Mouse (Mus musculus): ENCODE measurements around the gene Vps18. TPM values are rescaled to one million over a fixed set of nuclear protein-coding genes. Genes with fewer than 3 reads are reported as not detected.

The Vps18 gene
- polyA plus RNA-seq, 1 experiment from 2014 or later, result 18.8 TPM

- no peaks in the 10 kb centered on the region for H3K4me1 ChIP-seq (replicated peaks; ENCODE audit: control insufficient read depth, insufficient read depth, low read length)
- H3K27me3 ChIP-seq (ENCODE audit: control insufficient read depth, insufficient read depth, low read depth, low read length), result no peaks in the 10 kb centered on the region
- H3K27ac ChIP-seq (ENCODE audit: low read length), result no peak overlapping the region
- ATAC-seq (ENCODE audit: low read depth), result no peak
- H3K9ac ChIP-seq (ENCODE audit: low read length), result no peak overlapping the region
- H3K36me3 ChIP-seq (ENCODE audit: control insufficient read depth, insufficient read depth, low read length), result no peaks in the 10 kb centered on the region
- 91% methylated on average over 23 of the region's 23 CpGs for WGBS
- H3K4me3 ChIP-seq (ENCODE audit: low read length), result no peak overlapping the region
- H3K9me3 ChIP-seq (ENCODE audit: control insufficient read depth, low read length), result no peaks in the 10 kb centered on the region
- no peak overlapping the region for H3K4me2 ChIP-seq (ENCODE audit: low read depth, low read length)
Observed at GRCm38 (mm10) chr2:119277810-119278209, 10.7 kb upstream of the Vps18 start.

GRCm38 (mm10) chr2:119281899-119282565 lies 6.5 kb upstream of the Vps18 start:
- no peak overlapping the region for H3K27ac ChIP-seq (ENCODE audit: low read length)
- H3K36me3 ChIP-seq (ENCODE audit: control insufficient read depth, insufficient read depth, low read length), result no peaks in the 10 kb centered on the region
- H3K4me3 ChIP-seq (ENCODE audit: low read length), result no peak overlapping the region
- no peaks in the 10 kb centered on the region for H3K9me3 ChIP-seq (ENCODE audit: control insufficient read depth, low read length)
- no peaks in the 10 kb centered on the region for H3K4me1 ChIP-seq (replicated peaks; ENCODE audit: control insufficient read depth, insufficient read depth, low read length)
- H3K9ac ChIP-seq (ENCODE audit: low read length), result no peak overlapping the region
- peak; percentile 78 for ATAC-seq (ENCODE audit: low read depth)
- 50% methylated on average over 7 of the region's 7 CpGs for WGBS
- no peak overlapping the region for H3K4me2 ChIP-seq (ENCODE audit: low read depth, low read length)
- H3K27me3 ChIP-seq (ENCODE audit: control insufficient read depth, insufficient read depth, low read depth, low read length), result no peaks in the 10 kb centered on the region

GRCm38 (mm10) chr2:119287372-119287771 lies 1.2 kb upstream of the Vps18 start:
- no peak overlapping the region for H3K4me2 ChIP-seq (ENCODE audit: low read depth, low read length)
- ATAC-seq (ENCODE audit: low read depth), result no peak
- H3K4me3 ChIP-seq (ENCODE audit: low read length), result no peak overlapping the region
- no peaks in the 10 kb centered on the region for H3K9me3 ChIP-seq (ENCODE audit: control insufficient read depth, low read length)
- no peak overlapping the region for H3K27ac ChIP-seq (ENCODE audit: low read length)
- H3K36me3 ChIP-seq (ENCODE audit: control insufficient read depth, insufficient read depth, low read length), result peaks cover 2% of the 10 kb centered on the region; the same call in 1 of the 2 replicates
- H3K4me1 ChIP-seq (replicated peaks; ENCODE audit: control insufficient read depth, insufficient read depth, low read length), result peaks cover 12% of the 10 kb centered on the region
- H3K27me3 ChIP-seq (ENCODE audit: control insufficient read depth, insufficient read depth, low read depth, low read length), result no peaks in the 10 kb centered on the region
- 90% methylated on average over 5 of the region's 5 CpGs for WGBS
- H3K9ac ChIP-seq (ENCODE audit: low read length), result no peak overlapping the region

- Histone ChIP-seq H3K27me3 (ENCODE audit: control insufficient read depth, insufficient read depth, low read depth, low read length) (no peaks in the 10 kb centered on the region), H3K9me3 (ENCODE audit: control insufficient read depth, low read length) (no peaks in the 10 kb centered on the region), H3K4me3 (ENCODE audit: low read length) (peak overlapping the region; percentile 65), H3K36me3 (ENCODE audit: control insufficient read depth, insufficient read depth, low read length) (peaks cover 13% of the 10 kb centered on the region), H3K27ac (ENCODE audit: low read length) (peak overlapping the region; percentile 14; the same call in 1 of the 2 replicates), H3K4me1 (replicated peaks; ENCODE audit: control insufficient read depth, insufficient read depth, low read length) (peaks cover 12% of the 10 kb centered on the region), H3K9ac (ENCODE audit: low read length) (peak overlapping the region; percentile 84), H3K4me2 (ENCODE audit: low read depth, low read length) (peak overlapping the region; percentile 88)
- WGBS, result under 1% methylated on average over 11 of the region's 11 CpGs
- peak; percentile 23 for ATAC-seq (ENCODE audit: low read depth)
Observed at GRCm38 (mm10) chr2:119289014-119289416, 475 bp downstream of the Vps18 start.

- Histone ChIP-seq H3K27me3 (ENCODE audit: control insufficient read depth, insufficient read depth, low read depth, low read length) (no peaks in the 10 kb centered on the region), H3K4me3 (ENCODE audit: low read length) (no peak overlapping the region), H3K27ac (ENCODE audit: low read length) (no peak overlapping the region), H3K4me2 (ENCODE audit: low read depth, low read length) (no peak overlapping the region), H3K9ac (ENCODE audit: low read length) (no peak overlapping the region), H3K9me3 (ENCODE audit: control insufficient read depth, low read length) (no peaks in the 10 kb centered on the region), H3K4me1 (replicated peaks; ENCODE audit: control insufficient read depth, insufficient read depth, low read length) (peaks cover 12% of the 10 kb centered on the region), H3K36me3 (ENCODE audit: control insufficient read depth, insufficient read depth, low read length) (peaks cover 32% of the 10 kb centered on the region)
- no peak for ATAC-seq (ENCODE audit: low read depth)
- 89% methylated on average over 5 of the region's 5 CpGs for WGBS
Observed at GRCm38 (mm10) chr2:119292281-119292680, 3.7 kb downstream of the Vps18 start.

- 91% methylated on average over 17 of the region's 17 CpGs for WGBS
- Histone ChIP-seq H3K27ac (ENCODE audit: low read length) (no peak overlapping the region), H3K27me3 (ENCODE audit: control insufficient read depth, insufficient read depth, low read depth, low read length) (no peaks in the 10 kb centered on the region), H3K36me3 (ENCODE audit: control insufficient read depth, insufficient read depth, low read length) (peaks cover 37% of the 10 kb centered on the region), H3K9me3 (ENCODE audit: control insufficient read depth, low read length) (no peaks in the 10 kb centered on the region), H3K4me2 (ENCODE audit: low read depth, low read length) (no peak overlapping the region), H3K4me3 (ENCODE audit: low read length) (no peak overlapping the region), H3K9ac (ENCODE audit: low read length) (no peak overlapping the region), H3K4me1 (replicated peaks; ENCODE audit: control insufficient read depth, insufficient read depth, low read length) (peaks cover 12% of the 10 kb centered on the region)
- ATAC-seq (ENCODE audit: low read depth), result no peak
Observed at GRCm38 (mm10) chr2:119292852-119293251, 4.3 kb downstream of the Vps18 start.

- Histone ChIP-seq H3K9me3 (ENCODE audit: control insufficient read depth, low read length) (no peaks in the 10 kb centered on the region), H3K4me2 (ENCODE audit: low read depth, low read length) (no peak overlapping the region), H3K9ac (ENCODE audit: low read length) (no peak overlapping the region), H3K36me3 (ENCODE audit: control insufficient read depth, insufficient read depth, low read length) (peaks cover 41% of the 10 kb centered on the region), H3K4me3 (ENCODE audit: low read length) (no peak overlapping the region), H3K27me3 (ENCODE audit: control insufficient read depth, insufficient read depth, low read depth, low read length) (no peaks in the 10 kb centered on the region), H3K4me1 (replicated peaks; ENCODE audit: control insufficient read depth, insufficient read depth, low read length) (peaks cover 8% of the 10 kb centered on the region), H3K27ac (ENCODE audit: low read length) (no peak overlapping the region)
- no peak for ATAC-seq (ENCODE audit: low read depth)
- 91% methylated on average over 17 of the region's 17 CpGs for WGBS
Observed at GRCm38 (mm10) chr2:119293311-119293710, 4.8 kb downstream of the Vps18 start.

GRCm38 (mm10) chr2:119293776-119294390 lies 5.3 kb downstream of the Vps18 start:
- H3K9me3 ChIP-seq (ENCODE audit: control insufficient read depth, low read length), result no peaks in the 10 kb centered on the region
- 90% methylated on average over 34 of the region's 34 CpGs for WGBS
- H3K4me2 ChIP-seq (ENCODE audit: low read depth, low read length), result no peak overlapping the region
- no peak overlapping the region for H3K4me3 ChIP-seq (ENCODE audit: low read length)
- H3K36me3 ChIP-seq (ENCODE audit: control insufficient read depth, insufficient read depth, low read length), result peaks cover 41% of the 10 kb centered on the region
- H3K27me3 ChIP-seq (ENCODE audit: control insufficient read depth, insufficient read depth, low read depth, low read length), result no peaks in the 10 kb centered on the region
- H3K9ac ChIP-seq (ENCODE audit: low read length), result no peak overlapping the region
- peaks cover 8% of the 10 kb centered on the region for H3K4me1 ChIP-seq (replicated peaks; ENCODE audit: control insufficient read depth, insufficient read depth, low read length)
- no peak for ATAC-seq (ENCODE audit: low read depth)
- H3K27ac ChIP-seq (ENCODE audit: low read length), result no peak overlapping the region

GRCm38 (mm10) chr2:119294411-119294810 lies 5.9 kb downstream of the Vps18 start:
- Histone ChIP-seq H3K4me1 (replicated peaks; ENCODE audit: control insufficient read depth, insufficient read depth, low read length) (peaks cover 5% of the 10 kb centered on the region), H3K27me3 (ENCODE audit: control insufficient read depth, insufficient read depth, low read depth, low read length) (no peaks in the 10 kb centered on the region), H3K36me3 (ENCODE audit: control insufficient read depth, insufficient read depth, low read length) (peaks cover 41% of the 10 kb centered on the region), H3K4me2 (ENCODE audit: low read depth, low read length) (no peak overlapping the region), H3K27ac (ENCODE audit: low read length) (no peak overlapping the region), H3K9ac (ENCODE audit: low read length) (no peak overlapping the region), H3K9me3 (ENCODE audit: control insufficient read depth, low read length) (no peaks in the 10 kb centered on the region), H3K4me3 (ENCODE audit: low read length) (no peak overlapping the region)
- no peak for ATAC-seq (ENCODE audit: low read depth)
- WGBS, result 90% methylated on average over 18 of the region's 18 CpGs

Data from lung, embryonic 16.5 days (tissue).